ENCODE assay signal across 9 mouse cellular contexts in genomic region chr16:91547974-91548373, GRCm38 (mm10). TPM values are rescaled to one million over a fixed set of nuclear protein-coding genes. Genes with fewer than 3 reads are reported as not detected.
DNase-seq lines count a peak whose midpoint lies in the region; ATAC-seq and TF ChIP-seq lines count a peak whose summit lies in the region.
"Had no signal": no experiment of that assay in that cellular context is flagged by ENCODE, and none has a peak within 500 bp of the region (broad histone marks: within the 10 kb centered on the region; RNA-seq: fewer than 3 reads in every experiment).

No protein-coding gene starts in this region.

- peaks cover 9% of the 10 kb centered on the region; the same call in 1 of the 2 replicates for H3K36me3 ChIP-seq in heart, embryonic 10.5 days
- no peaks in the 10 kb centered on the region for H3K36me3 ChIP-seq in E14TG2a.4 (ENCODE audit: insufficient read depth, low read length)
- H3K36me3 ChIP-seq in heart, embryonic 15.5 days, result no peaks in the 10 kb centered on the region
- no peaks in the 10 kb centered on the region for H3K36me3 ChIP-seq in lung, postnatal 0 days (ENCODE audit: insufficient read depth, low read length)

- peak overlapping the region; percentile 100 for H3K9ac ChIP-seq in heart, embryonic 15.5 days
- peak overlapping the region; percentile 92 for H3K9ac ChIP-seq in lung, postnatal 0 days (replicated peaks; ENCODE audit: low read depth)

- no peak for TF ChIP-seq CTCF in E14TG2a.4 (conservative IDR thresholded peaks at IDR 0.05; ENCODE audit: low read length)
- TF ChIP-seq CTCF in lung, postnatal 0 days (IDR thresholded peaks at IDR 0.05), result no peak

- no peak for DNase-seq in heart, embryonic 10.5 days (ENCODE audit: low spot score)
- no peak for DNase-seq in heart, postnatal 14 days
- peak; percentile 34 for DNase-seq in lung, postnatal 0 days (ENCODE audit: low spot score)
- DNase-seq in urinary bladder, postnatal 25 days (ENCODE audit: low spot score), result no peak
- no peak for DNase-seq in cerebellum, postnatal 36 days
- DNase-seq in adrenal gland, postnatal 10 days, result no peak

- no peaks in the 10 kb centered on the region for H3K27me3 ChIP-seq in heart, embryonic 10.5 days (ENCODE audit: insufficient read depth, poor library complexity, severe bottlenecking)
- H3K27me3 ChIP-seq in E14TG2a.4 (ENCODE audit: insufficient read depth, low read length), result peaks cover 35% of the 10 kb centered on the region
- no peaks in the 10 kb centered on the region for H3K27me3 ChIP-seq in heart, embryonic 15.5 days
- no peaks in the 10 kb centered on the region for H3K27me3 ChIP-seq in lung, postnatal 0 days (replicated peaks; ENCODE audit: insufficient read depth, low read length)
- H3K27me3 ChIP-seq: Patski had no signal

- H3K4me2 ChIP-seq in heart, embryonic 15.5 days, result peak overlapping the region; percentile 79
- H3K4me2 ChIP-seq in lung, postnatal 0 days (replicated peaks; ENCODE audit: low read depth, low read length), result peak overlapping the region; percentile 85

- WGBS in heart, embryonic 10.5 days, result 49% methylated on average over 5 of the region's 5 CpGs
- WGBS in heart, embryonic 15.5 days, result 22% methylated on average over 5 of the region's 5 CpGs
- 37% methylated on average over 5 of the region's 5 CpGs for WGBS in lung, postnatal 0 days

- no peaks in the 10 kb centered on the region for H3K9me3 ChIP-seq in heart, embryonic 10.5 days
- no peaks in the 10 kb centered on the region for H3K9me3 ChIP-seq in E14TG2a.4 (ENCODE audit: low read length)
- no peaks in the 10 kb centered on the region for H3K9me3 ChIP-seq in heart, embryonic 15.5 days (replicated peaks)
- H3K9me3 ChIP-seq in lung, postnatal 0 days (ENCODE audit: low read length), result no peaks in the 10 kb centered on the region

- H3K4me1 ChIP-seq in heart, embryonic 10.5 days, result peaks cover 71% of the 10 kb centered on the region
- H3K4me1 ChIP-seq in E14TG2a.4 (replicated peaks; ENCODE audit: low read depth, low read length), result peaks cover 65% of the 10 kb centered on the region
- peaks cover 60% of the 10 kb centered on the region for H3K4me1 ChIP-seq in heart, embryonic 15.5 days (replicated peaks)
- peaks cover 29% of the 10 kb centered on the region for H3K4me1 ChIP-seq in lung, postnatal 0 days (ENCODE audit: insufficient read depth, low read depth, low read length)

- TF ChIP-seq EP300 in lung, postnatal 0 days (IDR thresholded peaks at IDR 0.05), result no peak

- peak overlapping the region; percentile 96 for H3K4me3 ChIP-seq in heart, embryonic 10.5 days
- H3K4me3 ChIP-seq in E14TG2a.4 (replicated peaks; ENCODE audit: low read length), result 0 out of 2 replicates have a peak overlapping the region, but pooled peaks have one; percentile 87
- peak overlapping the region; percentile 99 for H3K4me3 ChIP-seq in heart, embryonic 15.5 days
- H3K4me3 ChIP-seq in lung, postnatal 0 days (ENCODE audit: low read depth, low read length), result peak overlapping the region; percentile 93

- intact Hi-C loops in heart, postnatal 14 days (cut with DNase I), result no loop called here

- peak overlapping the region; percentile 99 for H3K27ac ChIP-seq in heart, embryonic 10.5 days
- peak overlapping the region; percentile 95 for H3K27ac ChIP-seq in heart, embryonic 15.5 days
- H3K27ac ChIP-seq in lung, postnatal 0 days (ENCODE audit: low read length), result peak overlapping the region; percentile 95; the same call in 1 of the 2 replicates

- no peak for ATAC-seq in heart, embryonic 15.5 days (replicated peaks; ENCODE audit: insufficient number of reproducible peaks, insufficient read depth, low FRiP score, low read depth)
- ATAC-seq in lung, postnatal 0 days, result no peak

RNA-seq across cellular contexts. Expression of gene Ifngr2, which starts 1.1 kb away (rescaled TPM):
- polyA plus RNA-seq in heart, embryonic 10.5 days (2016; fragmentation: Nextera tagmentation; extraction: Ambion mirVana), result 53.7 and 85.6 TPM in 2 replicates
- 100 to 1,000 TPM; 125 to 142 TPM for total RNA-seq in heart, postnatal 14 days (2021)
- polyA plus RNA-seq in heart, embryonic 15.5 days (2015; fragmentation: Nextera tagmentation; extraction: Ambion mirVana), result 114 and 129 TPM in 2 replicates
- 64.4 and 78.1 TPM in 2 replicates for polyA plus RNA-seq in lung, postnatal 0 days (2015; fragmentation: Nextera tagmentation; extraction: Ambion mirVana)
- total RNA-seq in adrenal gland, postnatal 10 days (2021), result 10 to 100 TPM; 27.5 to 31.9 TPM

RNA-seq across cellular contexts. Expression of gene Tmem50b, which starts 49.6 kb away (rescaled TPM):
- 44.7 and 56.1 TPM in 2 replicates for polyA plus RNA-seq in heart, embryonic 10.5 days (2016; fragmentation: Nextera tagmentation; extraction: Ambion mirVana)
- total RNA-seq in heart, postnatal 14 days (2021), result 10 to 100 TPM; 65.1 to 65.2 TPM
- polyA plus RNA-seq in heart, embryonic 15.5 days (2015; fragmentation: Nextera tagmentation; extraction: Ambion mirVana), result 55.7 and 59.1 TPM in 2 replicates
- polyA plus RNA-seq in lung, postnatal 0 days (2015; fragmentation: Nextera tagmentation; extraction: Ambion mirVana), result 160 and 169 TPM in 2 replicates
- 10 to 100 TPM; 33.8 to 38.3 TPM for total RNA-seq in adrenal gland, postnatal 10 days (2021)
